Mouse (Mus musculus): Measurements from ENCODE around the gene Vapb. TPM values are rescaled to one million over a fixed set of nuclear protein-coding genes. Genes with fewer than 3 reads are reported as not detected.

Gene Vapb
- polyA plus RNA-seq, 1 experiment from 2014 or later: 9.0 TPM

DNA sequence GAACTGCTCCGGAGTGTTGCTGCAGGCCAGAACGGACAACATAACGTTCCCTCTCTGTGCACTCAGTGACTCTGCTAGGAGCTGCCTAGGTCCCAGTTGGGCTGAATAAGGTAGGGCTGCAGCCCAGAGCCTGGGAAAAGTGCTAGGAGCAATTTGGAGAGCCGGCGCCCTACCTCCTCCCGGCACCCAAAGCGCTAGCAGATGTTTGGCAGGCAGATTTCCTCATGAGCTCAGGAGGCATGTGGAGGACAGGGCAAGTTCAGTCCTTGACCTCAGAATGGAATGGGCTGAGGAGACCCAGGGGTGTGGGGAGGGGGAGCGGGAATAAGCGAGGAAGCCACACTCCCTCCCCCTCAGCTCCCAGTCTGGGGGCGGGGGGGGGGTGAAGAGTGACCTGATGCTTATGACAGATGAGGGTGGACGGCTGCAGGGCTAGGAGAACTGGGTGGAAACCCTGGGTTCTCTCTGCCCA is 64.1 kb downstream of the Vapb start:
- Histone ChIP-seq H3K4me3 (no peak overlapping the region), H3K9me3 (replicated peaks) (no peaks in the 10 kb centered on the region), H3K36me3 (no peaks in the 10 kb centered on the region), H3K27me3 (ENCODE audit: low read depth, poor library complexity, severe bottlenecking) (no peaks in the 10 kb centered on the region), H3K27ac (peak overlapping the region; percentile 50), H3K4me1 (peaks cover 23% of the 10 kb centered on the region)
- DNase-seq (ENCODE audit: low spot score): peak; percentile 33
- WGBS: 40% methylated on average over 11 of the region's 11 CpGs

DNA sequence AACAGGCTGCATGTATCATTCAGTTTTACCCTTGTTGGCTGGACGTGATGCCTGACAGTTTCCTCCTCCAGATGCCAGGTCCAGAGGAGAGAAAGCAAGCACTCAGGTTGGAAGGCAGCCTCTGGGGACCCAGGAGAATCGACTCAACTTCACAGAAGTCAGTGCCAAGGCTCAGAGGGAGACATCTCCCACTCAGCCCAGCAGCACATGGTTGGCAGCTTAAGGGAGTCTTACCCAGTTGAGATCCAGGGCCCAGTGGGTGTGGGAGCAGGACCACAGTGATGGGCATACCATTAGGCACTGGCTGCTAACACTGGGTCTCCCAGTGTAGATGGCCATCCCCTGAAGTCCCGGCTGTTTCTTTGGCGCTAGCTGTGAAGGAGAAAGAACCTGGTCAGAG is 64.9 kb downstream of the Vapb start:
- peak; percentile 28 for DNase-seq (ENCODE audit: low spot score)
- WGBS: 77% methylated on average over 4 of the region's 4 CpGs
- no peak overlapping the region for H3K4me3 ChIP-seq
- no peaks in the 10 kb centered on the region for H3K27me3 ChIP-seq (ENCODE audit: low read depth, poor library complexity, severe bottlenecking)
- H3K27ac ChIP-seq: peak overlapping the region; percentile 56; the same call in 1 of the 2 replicates
- peaks cover 17% of the 10 kb centered on the region for H3K4me1 ChIP-seq
- H3K9me3 ChIP-seq (replicated peaks): no peaks in the 10 kb centered on the region
- H3K36me3 ChIP-seq: no peaks in the 10 kb centered on the region

DNA sequence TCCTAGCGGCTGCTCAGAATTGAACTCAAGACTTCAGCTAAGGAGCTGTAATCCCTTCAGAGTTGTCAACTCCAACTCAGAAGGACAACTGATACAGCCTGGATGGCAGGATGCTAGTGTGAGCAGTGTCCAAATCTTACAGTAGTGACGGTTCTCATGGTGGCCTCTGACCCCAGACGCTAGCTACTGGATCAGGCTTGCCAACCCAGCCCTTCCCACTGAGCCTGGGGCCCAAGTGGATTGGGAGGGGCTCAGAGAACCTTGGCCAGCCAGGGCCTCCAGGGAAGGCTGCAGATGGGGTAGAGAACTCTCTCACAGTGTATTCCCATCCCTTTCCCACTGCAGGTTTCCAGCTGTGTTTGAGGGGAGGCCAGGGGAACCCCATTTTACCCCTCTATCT is 65.6 kb downstream of the Vapb start:
- no peaks in the 10 kb centered on the region for H3K9me3 ChIP-seq (replicated peaks)
- no peaks in the 10 kb centered on the region for H3K36me3 ChIP-seq
- H3K27ac ChIP-seq: no peak overlapping the region
- H3K4me1 ChIP-seq: peaks cover 17% of the 10 kb centered on the region
- no peak for DNase-seq (ENCODE audit: low spot score)
- WGBS: 81% methylated on average over 3 of the region's 3 CpGs
- H3K4me3 ChIP-seq: no peak overlapping the region
- H3K27me3 ChIP-seq (ENCODE audit: low read depth, poor library complexity, severe bottlenecking): no peaks in the 10 kb centered on the region

DNA sequence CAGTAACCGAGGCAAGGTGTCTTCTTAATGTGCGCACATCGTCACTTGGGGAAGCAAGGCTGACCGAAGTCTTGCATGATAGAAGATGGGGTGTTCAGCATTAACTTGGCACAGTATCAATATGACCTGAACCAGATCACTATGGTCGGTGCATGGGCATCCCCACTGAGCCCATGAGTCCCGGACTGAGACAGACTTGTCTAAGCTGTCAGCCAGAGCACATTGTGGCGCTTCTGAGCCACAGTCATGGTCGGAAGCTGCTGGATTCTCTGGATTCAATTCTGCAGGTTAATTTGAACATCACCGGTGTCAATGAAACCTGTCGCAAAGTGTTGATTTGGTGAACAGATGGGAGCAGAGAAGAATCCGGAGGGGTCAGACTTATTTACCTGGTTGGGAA is 66.5 kb downstream of the Vapb start:
- Histone ChIP-seq H3K9me3 (replicated peaks) (no peaks in the 10 kb centered on the region), H3K36me3 (no peaks in the 10 kb centered on the region), H3K4me3 (no peak overlapping the region), H3K4me1 (peaks cover 17% of the 10 kb centered on the region), H3K27ac (no peak overlapping the region), H3K27me3 (ENCODE audit: low read depth, poor library complexity, severe bottlenecking) (no peaks in the 10 kb centered on the region)
- WGBS: 95% methylated on average over 11 of the region's 11 CpGs
- DNase-seq (ENCODE audit: low spot score): no peak

DNA sequence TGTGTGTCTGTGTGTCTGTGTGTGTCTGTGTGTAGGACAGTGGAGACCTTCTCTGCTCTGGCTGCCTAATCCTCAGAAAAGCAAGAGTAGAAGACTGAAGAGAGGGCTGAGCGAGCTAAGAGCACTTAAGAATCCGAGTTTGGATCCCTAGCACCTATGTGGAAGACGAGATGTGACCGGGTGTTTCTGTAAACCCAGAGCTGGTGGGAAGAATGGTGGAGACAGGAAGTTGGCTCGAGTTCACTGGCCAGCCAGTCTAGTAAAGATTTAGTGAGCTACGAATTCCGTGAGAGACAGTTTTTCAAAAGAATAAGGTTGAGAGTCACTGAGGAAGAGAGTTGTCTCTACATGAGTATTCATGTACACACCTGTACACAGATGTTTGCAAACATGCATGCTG is 69.3 kb downstream of the Vapb start:
- WGBS: 85% methylated on average over 7 of the region's 7 CpGs
- H3K27ac ChIP-seq: no peak overlapping the region
- no peaks in the 10 kb centered on the region for H3K9me3 ChIP-seq (replicated peaks)
- no peaks in the 10 kb centered on the region for H3K36me3 ChIP-seq
- H3K4me3 ChIP-seq: no peak overlapping the region
- peaks cover 13% of the 10 kb centered on the region for H3K4me1 ChIP-seq
- H3K27me3 ChIP-seq (ENCODE audit: low read depth, poor library complexity, severe bottlenecking): no peaks in the 10 kb centered on the region
- no peak for DNase-seq (ENCODE audit: low spot score)

DNA sequence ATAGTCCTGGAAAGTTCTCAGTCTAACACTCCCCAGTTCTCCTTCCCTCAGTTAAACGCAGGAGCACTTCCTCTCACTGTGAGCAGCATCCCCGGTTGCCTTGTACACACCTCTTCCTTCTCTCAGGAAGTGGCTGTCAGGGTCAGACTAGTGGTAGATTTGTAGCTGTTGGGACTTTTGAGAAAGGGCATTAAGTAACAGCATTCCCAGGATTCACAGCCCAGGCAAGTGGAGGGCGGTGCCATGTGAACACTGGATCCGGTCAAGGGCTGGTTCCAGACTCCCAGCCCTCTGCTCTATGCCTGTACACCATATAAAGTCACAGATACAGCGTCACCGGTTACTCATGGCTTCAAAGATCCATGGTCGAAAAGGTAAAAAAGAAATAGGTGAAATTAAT is 71.6 kb downstream of the Vapb start:
- H3K4me1 ChIP-seq: 0 out of 2 replicates have a peak, but pooled peaks cover 3% of the 10 kb centered on the region
- no peaks in the 10 kb centered on the region for H3K9me3 ChIP-seq (replicated peaks)
- no peak overlapping the region for H3K27ac ChIP-seq
- DNase-seq (ENCODE audit: low spot score): no peak
- 76% methylated on average over 7 of the region's 7 CpGs for WGBS
- H3K36me3 ChIP-seq: no peaks in the 10 kb centered on the region
- no peaks in the 10 kb centered on the region for H3K27me3 ChIP-seq (ENCODE audit: low read depth, poor library complexity, severe bottlenecking)
- no peak overlapping the region for H3K4me3 ChIP-seq

DNA sequence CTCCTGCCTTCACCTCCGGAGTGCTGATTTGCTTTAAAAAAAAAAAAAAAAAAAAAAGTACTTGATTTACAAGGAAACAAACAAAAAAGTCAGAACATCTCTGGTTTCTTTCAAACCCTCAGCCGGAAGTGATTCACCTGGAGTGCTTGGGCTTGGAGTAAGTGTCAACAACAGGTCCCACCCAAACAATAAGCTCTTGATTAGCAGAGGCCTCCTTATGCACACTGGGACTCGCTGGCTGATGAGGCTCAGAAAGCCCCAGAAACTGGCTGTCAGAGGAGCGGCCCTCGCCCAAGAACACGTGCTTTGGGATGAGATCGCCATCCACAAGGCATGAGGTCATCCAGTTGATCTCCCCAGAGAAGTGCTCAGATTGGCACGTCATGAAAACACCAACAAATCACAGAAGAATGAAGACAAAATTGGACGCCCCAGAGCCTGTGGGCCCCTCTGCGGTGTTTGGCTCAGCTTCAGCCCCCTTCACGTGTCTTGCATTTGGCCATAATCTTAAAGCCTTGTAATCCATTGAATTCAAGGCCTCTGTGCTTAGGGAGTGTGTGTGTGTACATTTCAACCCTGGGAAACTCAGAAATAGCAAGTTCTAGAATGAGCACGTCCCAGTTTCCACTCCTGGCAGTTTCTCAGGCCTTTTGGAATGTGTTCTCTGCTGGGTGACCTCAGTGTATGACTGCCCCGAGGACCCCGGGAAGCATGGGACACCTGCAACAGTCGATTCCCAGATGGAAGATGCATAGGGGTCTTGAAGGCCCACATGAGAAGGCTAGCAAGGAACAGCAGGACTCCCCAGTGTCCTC is 72.9 kb downstream of the Vapb start:
- DNase-seq (ENCODE audit: low spot score): no peak
- H3K36me3 ChIP-seq: no peaks in the 10 kb centered on the region
- H3K9me3 ChIP-seq (replicated peaks): no peaks in the 10 kb centered on the region
- H3K4me3 ChIP-seq: no peak overlapping the region
- H3K4me1 ChIP-seq: 0 out of 2 replicates have a peak, but pooled peaks cover 3% of the 10 kb centered on the region
- WGBS: 85% methylated on average over 15 of the region's 15 CpGs
- no peaks in the 10 kb centered on the region for H3K27me3 ChIP-seq (ENCODE audit: low read depth, poor library complexity, severe bottlenecking)
- H3K27ac ChIP-seq: no peak overlapping the region; the same call in 1 of the 2 replicates

DNA sequence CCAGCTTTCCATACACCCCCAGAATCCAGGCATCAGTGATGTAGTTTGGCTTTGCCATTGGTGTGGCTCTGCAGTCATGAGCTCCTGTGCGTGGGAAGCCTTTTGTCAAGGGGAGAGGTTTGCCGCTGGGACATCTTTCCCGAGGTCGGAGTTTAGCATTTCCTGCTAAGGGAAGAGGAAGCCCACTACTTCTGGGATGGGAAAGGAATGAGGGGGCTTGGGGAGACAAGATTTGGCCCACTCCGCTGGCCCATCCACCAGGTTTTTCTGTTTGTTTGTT is 73.5 kb downstream of the Vapb start:
- DNase-seq (ENCODE audit: low spot score): no peak
- Histone ChIP-seq H3K27me3 (ENCODE audit: low read depth, poor library complexity, severe bottlenecking) (no peaks in the 10 kb centered on the region), H3K36me3 (no peaks in the 10 kb centered on the region), H3K9me3 (replicated peaks) (no peaks in the 10 kb centered on the region), H3K27ac (no peak overlapping the region; the same call in 1 of the 2 replicates), H3K4me1 (0 out of 2 replicates have a peak, but pooled peaks cover 3% of the 10 kb centered on the region), H3K4me3 (no peak overlapping the region)
- 92% methylated on average over 5 of the region's 5 CpGs for WGBS

DNA sequence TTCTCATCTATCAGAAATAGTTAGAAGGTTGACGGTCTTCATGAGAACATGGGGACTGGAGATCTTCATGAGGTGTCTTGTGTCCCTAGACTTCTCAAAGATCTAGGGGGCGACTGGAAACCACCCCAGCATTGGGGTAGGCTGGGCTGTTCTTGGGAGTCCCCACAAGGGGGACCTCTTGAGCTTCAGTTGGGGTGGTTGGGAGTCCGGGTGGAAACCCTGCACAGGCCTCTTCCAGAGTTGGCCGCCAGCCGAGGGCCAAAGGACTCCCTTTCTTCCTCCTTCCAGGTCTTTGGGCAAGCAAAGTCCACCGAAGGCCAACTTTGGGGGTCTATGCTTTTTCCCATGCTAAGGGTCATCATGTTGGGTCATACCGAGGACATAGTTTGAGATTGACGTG is 74.5 kb downstream of the Vapb start:
- 0 out of 2 replicates have a peak, but pooled peaks cover 3% of the 10 kb centered on the region for H3K4me1 ChIP-seq
- H3K4me3 ChIP-seq: no peak overlapping the region
- H3K36me3 ChIP-seq: no peaks in the 10 kb centered on the region
- no peaks in the 10 kb centered on the region for H3K27me3 ChIP-seq (ENCODE audit: low read depth, poor library complexity, severe bottlenecking)
- no peak overlapping the region for H3K27ac ChIP-seq
- H3K9me3 ChIP-seq (replicated peaks): no peaks in the 10 kb centered on the region
- peak; percentile 29 for DNase-seq (ENCODE audit: low spot score)
- WGBS: 70% methylated on average over 8 of the region's 8 CpGs

DNA sequence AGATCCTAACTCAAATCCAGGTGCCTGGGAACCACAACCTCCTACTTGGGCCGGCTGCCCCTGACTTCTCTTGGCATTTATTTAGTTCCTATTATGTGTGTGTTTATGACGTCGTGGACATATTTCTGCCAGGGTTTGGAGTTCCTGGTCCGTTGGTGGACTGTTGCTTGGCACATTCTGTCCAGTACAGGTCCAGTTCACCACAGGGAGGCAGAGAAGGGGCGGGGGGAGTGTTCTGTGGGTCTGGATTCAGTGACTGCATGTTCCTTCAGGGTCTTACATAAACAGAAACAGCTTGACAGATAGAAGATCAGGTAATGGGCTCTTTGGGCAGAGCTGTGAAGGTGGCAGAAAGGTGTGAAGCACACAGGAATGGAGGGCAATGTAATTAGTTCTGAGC is 75.8 kb downstream of the Vapb start:
- H3K4me1 ChIP-seq: 0 out of 2 replicates have a peak, but pooled peaks cover 3% of the 10 kb centered on the region
- H3K9me3 ChIP-seq (replicated peaks): no peaks in the 10 kb centered on the region; the same call in 1 of the 2 replicates
- DNase-seq (ENCODE audit: low spot score): no peak
- no peaks in the 10 kb centered on the region for H3K27me3 ChIP-seq (ENCODE audit: low read depth, poor library complexity, severe bottlenecking)
- WGBS: 82% methylated on average over 5 of the region's 5 CpGs
- no peaks in the 10 kb centered on the region for H3K36me3 ChIP-seq
- H3K4me3 ChIP-seq: no peak overlapping the region
- H3K27ac ChIP-seq: no peak overlapping the region

DNA sequence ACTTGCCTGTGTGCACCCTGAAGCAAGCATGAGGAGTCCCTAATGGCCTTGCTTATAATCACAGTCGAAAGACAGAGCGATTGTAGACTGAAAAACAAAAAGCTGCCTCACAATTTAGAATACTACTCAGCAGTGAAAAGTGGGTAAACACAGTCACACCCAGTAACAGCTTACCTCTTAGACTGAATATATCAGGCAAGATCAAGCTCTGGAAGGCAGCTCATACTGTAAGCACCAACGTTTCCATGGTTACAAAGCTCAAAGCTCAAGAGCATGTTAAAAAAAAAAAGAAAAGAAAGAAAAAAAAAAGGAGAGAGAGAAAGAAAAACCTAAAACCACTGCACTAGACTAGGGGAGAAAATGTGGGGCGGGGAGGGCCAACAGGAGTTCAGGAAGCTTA is 89.0 kb downstream of the Vapb start:
- Histone ChIP-seq H3K4me3 (no peak overlapping the region), H3K9me3 (replicated peaks) (no peaks in the 10 kb centered on the region), H3K4me1 (peaks cover 4% of the 10 kb centered on the region; the same call in 1 of the 2 replicates), H3K27me3 (ENCODE audit: low read depth, poor library complexity, severe bottlenecking) (no peaks in the 10 kb centered on the region), H3K27ac (no peak overlapping the region), H3K36me3 (no peaks in the 10 kb centered on the region)
- DNase-seq (ENCODE audit: low spot score): no peak
- 91% methylated on average over 4 of the region's 4 CpGs for WGBS

DNA sequence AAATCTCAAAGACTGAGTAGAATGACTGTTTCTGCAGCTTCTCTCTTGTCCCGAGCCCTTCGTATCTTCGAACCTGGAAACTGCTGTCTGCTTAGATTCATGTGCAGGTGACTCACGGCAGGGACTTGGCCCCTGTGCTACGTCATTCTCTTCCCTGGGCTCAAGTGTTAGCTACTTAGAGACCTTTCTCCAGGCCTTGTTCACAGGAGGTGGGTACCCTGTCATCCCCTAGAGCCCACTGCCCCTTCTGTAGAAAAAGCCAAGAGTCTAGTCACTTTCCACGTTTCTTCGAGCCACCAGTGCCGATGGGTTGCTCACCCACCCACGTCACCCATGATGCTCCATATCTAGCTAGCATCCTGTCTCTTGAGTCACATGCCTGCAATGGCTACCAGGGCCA is 89.9 kb downstream of the Vapb start:
- WGBS: 92% methylated on average over 9 of the region's 9 CpGs
- Histone ChIP-seq H3K4me3 (no peak overlapping the region), H3K27me3 (ENCODE audit: low read depth, poor library complexity, severe bottlenecking) (no peaks in the 10 kb centered on the region), H3K4me1 (peaks cover 4% of the 10 kb centered on the region; the same call in 1 of the 2 replicates), H3K27ac (0 out of 2 replicates have a peak overlapping the region, but pooled peaks have one; percentile 19), H3K9me3 (replicated peaks) (no peaks in the 10 kb centered on the region), H3K36me3 (no peaks in the 10 kb centered on the region)
- DNase-seq (ENCODE audit: low spot score): no peak

DNA sequence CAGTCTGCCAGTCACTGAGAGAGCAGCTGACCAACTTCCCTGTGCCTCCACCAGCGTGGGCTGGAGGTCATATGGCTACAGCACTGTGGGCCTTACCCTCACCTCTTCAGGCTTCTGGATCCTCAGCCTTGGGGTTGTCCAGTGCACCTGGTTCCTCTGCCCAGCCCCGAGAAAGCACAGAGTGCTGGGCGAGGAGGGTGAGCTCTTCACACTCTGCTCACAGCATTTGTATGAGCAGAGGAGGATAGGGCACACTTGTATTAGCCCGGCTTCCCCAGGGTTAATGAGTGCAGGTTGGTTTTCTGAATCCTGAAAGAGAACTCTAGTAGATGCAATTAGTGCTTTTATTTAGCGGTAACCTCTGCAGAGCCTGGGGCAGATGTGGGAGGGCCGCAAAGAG is 90.8 kb downstream of the Vapb start:
- 84% methylated on average over 6 of the region's 6 CpGs for WGBS
- Histone ChIP-seq H3K27me3 (ENCODE audit: low read depth, poor library complexity, severe bottlenecking) (no peaks in the 10 kb centered on the region), H3K4me1 (peaks cover 4% of the 10 kb centered on the region; the same call in 1 of the 2 replicates), H3K4me3 (no peak overlapping the region), H3K27ac (no peak overlapping the region), H3K9me3 (replicated peaks) (no peaks in the 10 kb centered on the region), H3K36me3 (no peaks in the 10 kb centered on the region)
- DNase-seq (ENCODE audit: low spot score): no peak
